Mouse (Mus musculus) heart, adult 2 months (tissue): ENCODE measurements around the gene Tmc2. TPM values are rescaled to one million over a fixed set of nuclear protein-coding genes. Genes with fewer than 3 reads are reported as not detected.

Experiments
- DNase-seq, 2 experiments: peaks; one replicate each; pipeline ENCODE4 v3.0.0; 2021
- H3K27ac ChIP-seq: fragments of 200-600 bp; 2 replicates; pipeline ENCODE4 v1.8.1; 2022
- H3K27me3 ChIP-seq: fragments of 200-500 bp; 2 replicates; pipeline ENCODE4 v1.6.1; 2012; ENCODE audit warnings: mild to moderate bottlenecking, low read length, inconsistent platforms, mixed read lengths; ENCODE audit not compliant: control insufficient read depth, insufficient read depth
- H3K36me3 ChIP-seq: fragments of 200-500 bp; 2 replicates; pipeline ENCODE4 v1.6.1; 2012; ENCODE audit warnings: low read length, inconsistent platforms; ENCODE audit not compliant: control insufficient read depth, insufficient read depth
- H3K4me1 ChIP-seq: fragments of 200-500 bp; 2 replicates; pipeline ENCODE4 v1.6.1; 2011; ENCODE audit warnings: low read length; ENCODE audit not compliant: control insufficient read depth, insufficient read depth
- H3K4me3 ChIP-seq: fragments of 200-600 bp; 2 replicates; pipeline ENCODE4 v1.8.1; 2022
- H3K79me2 ChIP-seq: fragments of 200-500 bp; replicated peaks from 2 replicates; pipeline ENCODE4 v1.6.1; 2012; ENCODE audit warnings: mild to moderate bottlenecking, inconsistent platforms, low read length, moderate library complexity, mixed read lengths; ENCODE audit not compliant: control insufficient read depth, insufficient read depth
- H3K9ac ChIP-seq: fragments of 200-500 bp; 2 replicates; pipeline ENCODE4 v1.6.1; 2012; ENCODE audit warnings: low read depth, mild to moderate bottlenecking, control low read depth, inconsistent platforms, low read length, mixed read lengths
- CTCF ChIP-seq: fragments of 200-600 bp; IDR thresholded peaks from 2 replicates; pipeline ENCODE4 v1.8.1; 2022; ENCODE audit warnings: antibody characterized with exemption, mild to moderate bottlenecking, moderate library complexity
- EP300 ChIP-seq: fragments of 200-500 bp; IDR thresholded peaks from 2 replicates; pipeline ENCODE4 v1.6.1; 2011; ENCODE audit warnings: low read depth, low read length, control low read depth; ENCODE audit not compliant: insufficient read depth
- POLR2A ChIP-seq: fragments of 200-500 bp; IDR thresholded peaks from 2 replicates; pipeline ENCODE4 v1.6.1; 2011; ENCODE audit warnings: mild to moderate bottlenecking, low read depth, low read length, control low read depth; ENCODE audit not compliant: insufficient read depth
- WGBS: fragments of 180-500 bp; shearing (Covaris S2); methylation state at CpG from one replicate; pipeline ENCODE4 v1.1.7; 2018; 5-methylcytosine and 5-hydroxymethylcytosine counted together
- intact Hi-C: fragments of 180-260 bp; cut with DNase I; formaldehyde crosslinking; loops from one replicate; pipeline ENCODE4 v1.15.1; 2025
- polyA plus RNA-seq: library from polyadenylated mRNA; depleted of rRNA; stranded (reverse); fragments of >200 nt; gene quantifications from 2 replicates; pipeline ENCODE4 v1.2.3, GENCODE M21; 2012
- total RNA-seq, 2 experiments: library from RNA; stranded (reverse); gene quantifications; 2 replicates each; pipeline ENCODE4 v1.2.3; 2021

Gene Tmc2
- total and polyA plus RNA-seq, 3 experiments: not detected

DNA sequence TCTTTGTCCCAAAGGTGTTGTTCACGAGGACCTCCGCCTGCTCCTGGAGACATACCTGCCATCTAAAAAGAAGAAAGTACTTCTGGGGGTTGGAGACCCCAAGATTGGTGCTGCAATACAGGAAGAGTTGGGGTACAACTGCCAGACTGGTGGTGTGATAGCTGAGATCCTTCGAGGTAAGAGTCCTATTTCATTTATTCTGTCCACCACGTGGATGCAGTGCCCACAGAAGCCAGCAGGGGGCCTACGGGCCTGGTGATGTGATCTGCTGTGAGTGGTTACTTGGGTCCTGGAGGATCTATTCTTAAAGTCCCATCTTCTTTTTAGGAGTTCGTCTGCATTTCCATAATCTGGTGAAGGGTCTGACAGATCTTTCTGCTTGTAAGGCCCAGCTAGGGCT, 80.7 kb downstream of the Tmc2 start:
- no peaks in the 10 kb centered on the region for H3K27me3 ChIP-seq
- peaks cover 2% of the 10 kb centered on the region for H3K4me1 ChIP-seq
- no peak overlapping the region for H3K4me3 ChIP-seq
- peak in 1 of 2 experiments; percentile 45 for DNase-seq
- H3K27ac ChIP-seq: no peak overlapping the region
- 60% methylated on average over 6 of the region's 6 CpGs for WGBS
- peak; percentile 67 for TF ChIP-seq CTCF
- no peak for TF ChIP-seq EP300
- no peak for TF ChIP-seq POLR2A
- H3K79me2 ChIP-seq: peaks cover 1% of the 10 kb centered on the region; the same call in 1 of the 2 replicates
- 0 out of 2 replicates have a peak, but pooled peaks cover 2% of the 10 kb centered on the region for H3K36me3 ChIP-seq
- intact Hi-C loops: no loop called here
- H3K9ac ChIP-seq: no peak overlapping the region

GRCm38 (mm10) chr2:130279600-130280091, 84.7 kb downstream of the Tmc2 start:
- H3K36me3 ChIP-seq: peaks cover 11% of the 10 kb centered on the region
- intact Hi-C loops: no loop called here

DNA sequence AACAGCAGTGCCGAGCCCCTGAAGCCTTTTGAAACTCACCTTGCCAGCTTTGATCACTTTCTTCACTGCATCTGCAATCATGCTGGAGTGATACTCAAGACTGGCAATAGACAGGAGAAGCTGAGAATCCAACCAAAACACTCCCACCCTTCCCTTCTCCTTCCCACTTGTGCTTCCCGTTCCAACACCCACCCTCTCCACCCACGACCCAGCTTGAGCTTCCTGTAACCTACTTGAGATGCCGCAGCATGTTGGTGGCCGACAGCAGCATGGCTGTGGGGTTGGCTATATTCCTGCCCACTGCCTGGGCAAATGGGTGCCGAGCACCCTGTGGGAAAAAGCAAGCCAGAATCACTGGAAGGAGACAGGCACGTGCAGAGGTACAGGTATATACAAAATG, 85.2 kb downstream of the Tmc2 start:
- intact Hi-C loops: no loop called here
- 0 out of 2 replicates have a peak overlapping the region, but pooled peaks have one; percentile 1 for H3K9ac ChIP-seq
- peaks cover 11% of the 10 kb centered on the region for H3K36me3 ChIP-seq
- no peak overlapping the region for H3K27ac ChIP-seq
- no peaks in the 10 kb centered on the region for H3K4me1 ChIP-seq
- no peaks in the 10 kb centered on the region for H3K79me2 ChIP-seq
- WGBS: 40% methylated on average over 7 of the region's 7 CpGs
- DNase-seq: no peak
- no peaks in the 10 kb centered on the region for H3K27me3 ChIP-seq
- no peak for TF ChIP-seq POLR2A
- no peak for TF ChIP-seq EP300
- TF ChIP-seq CTCF: no peak
- no peak overlapping the region for H3K4me3 ChIP-seq

More at GRCm38 (mm10) chr2:130279600-130280091, 84.7 kb downstream of the Tmc2 start:
- Histone ChIP-seq H3K4me1 (peaks cover 2% of the 10 kb centered on the region), H3K27me3 (no peaks in the 10 kb centered on the region), H3K27ac (no peak overlapping the region), H3K9ac (no peak overlapping the region), H3K79me2 (no peaks in the 10 kb centered on the region), H3K4me3 (no peak overlapping the region)
- DNase-seq: no peak
- 46% methylated on average over 8 of the region's 8 CpGs for WGBS
- TF ChIP-seq EP300 (no peak), CTCF (no peak), POLR2A (no peak)

GRCm38 (mm10) chr2:130280818-130281217, 85.8 kb downstream of the Tmc2 start:
- 45% methylated on average over 4 of the region's 4 CpGs for WGBS
- intact Hi-C loops: no loop called here
- Histone ChIP-seq H3K36me3 (peaks cover 11% of the 10 kb centered on the region), H3K4me1 (no peaks in the 10 kb centered on the region), H3K27ac (no peak overlapping the region), H3K27me3 (no peaks in the 10 kb centered on the region), H3K4me3 (no peak overlapping the region), H3K79me2 (no peaks in the 10 kb centered on the region), H3K9ac (no peak overlapping the region)
- DNase-seq: no peak
- TF ChIP-seq POLR2A (no peak), EP300 (no peak), CTCF (no peak)

DNA sequence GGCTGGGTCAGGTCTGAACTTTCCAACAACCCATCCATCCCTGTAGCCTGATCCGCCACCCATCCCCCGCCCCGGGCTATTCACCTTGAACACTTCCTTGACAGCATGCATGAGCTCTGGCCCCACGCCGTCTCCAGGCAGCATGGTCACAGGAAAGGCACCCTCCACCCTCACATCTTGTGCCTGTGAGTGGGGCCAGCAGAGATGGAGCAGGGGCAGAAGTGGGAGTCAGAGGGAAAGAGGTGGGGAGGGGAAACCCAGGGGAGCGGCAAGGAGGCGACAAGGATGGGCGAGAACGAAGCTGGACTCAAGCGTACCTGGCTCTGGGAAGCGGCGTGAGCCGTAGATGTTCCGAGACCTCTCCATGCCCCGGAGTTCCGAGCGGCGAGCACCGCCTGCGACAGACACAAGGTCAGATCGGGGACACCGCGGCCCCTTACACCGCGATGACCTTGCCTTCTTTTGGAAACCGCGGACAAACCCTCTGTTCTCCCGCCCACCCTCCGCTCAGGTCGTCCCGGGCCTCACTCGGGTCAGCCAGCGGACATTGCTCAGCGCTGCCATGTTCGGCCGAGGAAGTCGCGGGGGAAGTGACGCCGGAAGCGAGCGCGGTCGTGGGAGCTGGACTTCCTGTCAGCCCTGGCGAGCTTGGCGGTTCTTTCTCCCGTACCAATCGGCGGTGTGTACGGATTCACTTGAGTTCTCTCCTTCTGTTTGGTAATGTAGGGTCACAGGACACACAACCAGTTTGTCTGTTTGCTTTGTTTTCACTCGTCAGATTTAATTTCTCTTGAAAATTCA, 89.1 kb downstream of the Tmc2 start, which contains the start of gene Idh3b:
Gene Idh3b, minus strand, starts transcription at position 694 of the 801 bp plus-strand sequence.
- DNase-seq: peak; percentile 92 to 93
- Histone ChIP-seq H3K36me3 (peaks cover 11% of the 10 kb centered on the region), H3K4me3 (peak within 1 kb of the TSS; percentile 94), H3K4me1 (no peaks in the 10 kb centered on the region), H3K27ac (peak within 1 kb of the TSS; percentile 95), H3K27me3 (no peaks in the 10 kb centered on the region), H3K9ac (peak within 1 kb of the TSS; percentile 71), H3K79me2 (no peaks in the 10 kb centered on the region)
- intact Hi-C loops: loop anchor here (1.0 kb wide), 1 partner anchor 10 kb away; the partner anchor contains the start of gene Nop56
- WGBS: under 1% methylated on average over 51 of the region's 51 CpGs
- TF ChIP-seq EP300 (peak; percentile 77; the same call in 1 of the 2 replicates), POLR2A (peak; percentile 87), CTCF (no peak)

DNA sequence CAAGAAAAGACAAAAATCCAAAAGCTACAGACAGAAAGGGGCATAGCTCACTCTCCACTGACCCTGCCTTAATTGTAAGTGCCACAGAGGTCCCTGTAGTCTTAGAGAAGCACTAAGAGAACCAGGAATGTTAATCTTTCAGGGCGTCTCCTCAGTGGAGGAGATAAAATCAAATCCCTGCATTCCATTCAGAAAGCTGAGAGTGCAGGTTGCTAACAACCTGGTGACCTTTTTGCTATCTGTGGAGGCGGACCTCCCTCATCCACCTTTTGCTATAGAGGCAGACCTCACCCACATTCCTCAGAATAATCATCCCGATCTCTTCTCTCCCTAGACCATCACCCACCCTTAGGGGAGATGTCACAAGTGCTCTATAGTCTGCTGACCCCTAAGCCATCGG, 94.1 kb downstream of the Tmc2 start:
- WGBS: 71% methylated on average over 4 of the region's 4 CpGs
- Histone ChIP-seq H3K36me3 (no peaks in the 10 kb centered on the region), H3K27ac (no peak overlapping the region), H3K4me3 (no peak overlapping the region), H3K79me2 (no peaks in the 10 kb centered on the region), H3K27me3 (no peaks in the 10 kb centered on the region), H3K9ac (no peak overlapping the region), H3K4me1 (no peaks in the 10 kb centered on the region)
- intact Hi-C loops: no loop called here
- no peak for DNase-seq
- TF ChIP-seq POLR2A: no peak
- no peak for TF ChIP-seq CTCF
- TF ChIP-seq EP300: no peak
